Mouse (Mus musculus): ENCODE results near the gene Ucp2. TPM values are rescaled to one million over a fixed set of nuclear protein-coding genes. Genes with fewer than 3 reads are reported as not detected.

Gene Ucp2
- total RNA-seq, 1 experiment = 46.9 TPM

DNA sequence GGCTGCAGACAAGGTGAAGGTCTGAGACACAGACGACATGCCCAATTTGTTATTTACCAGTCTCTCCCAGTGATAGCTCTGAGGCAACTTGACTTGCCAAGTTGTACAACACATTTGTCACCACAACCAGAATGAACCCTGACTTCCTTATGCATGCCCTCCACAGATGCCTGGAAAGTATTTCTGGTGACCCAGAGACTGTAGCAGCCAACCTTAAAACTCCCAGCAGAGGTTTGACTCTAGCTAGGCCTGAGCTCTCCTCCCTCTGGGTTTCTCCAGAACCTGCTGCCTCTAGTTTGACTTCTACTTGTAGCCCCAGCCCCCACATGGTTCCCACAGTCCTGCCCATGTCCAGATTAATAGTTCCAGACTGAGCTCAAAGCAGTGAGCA, 21.7 kb upstream of the Ucp2 start:
- in situ Hi-C loops (cut with MboI; ENCODE audit: low sequenced_read_pairs in 2 of 2, unreplicated experiment in 2 of 2) = no loop called here
- H3K9ac ChIP-seq (ENCODE audit: insufficient read depth, low read depth, low read length, poor library complexity, severe bottlenecking) = no peak overlapping the region
- H3K36me3 ChIP-seq (ENCODE audit: control insufficient read depth, insufficient read depth, low read length, poor library complexity, severe bottlenecking) = peaks cover 3% of the 10 kb centered on the region; the same call in 1 of the 2 replicates
- 0 out of 4 replicates have a peak, but pooled peaks cover 0 to 2% of the 10 kb centered on the region in 2 experiments for H3K4me1 ChIP-seq (ENCODE audit: control insufficient read depth in 2 of 2, insufficient read depth in 2 of 2, low read length in 2 of 2, poor library complexity in 1 of 2)
- no peak for DNase-seq (ENCODE audit: low read depth, low spot score)
- no peak overlapping the region for H3K4me3 ChIP-seq (ENCODE audit: insufficient read depth in 1 of 2, low read depth in 1 of 2, low read length in 2 of 2, poor library complexity in 1 of 2, severe bottlenecking in 1 of 2)
- TF ChIP-seq CHD2 (IDR thresholded peaks at IDR 0.05; ENCODE audit: low read depth, low read length) (no peak), ZC3H11A (IDR thresholded peaks at IDR 0.05; ENCODE audit: borderline replicate concordance, low read depth, low read length) (no peak), ZNF384 (IDR thresholded peaks at IDR 0.05; ENCODE audit: low read depth, low read length) (no peak)
- no peaks in the 10 kb centered on the region for H3K9me3 ChIP-seq (ENCODE audit: control insufficient read depth, insufficient read depth, low read depth, low read length)
- no peak overlapping the region for H3K27ac ChIP-seq (ENCODE audit: insufficient read depth, low read depth, low read length, poor library complexity, severe bottlenecking)

DNA sequence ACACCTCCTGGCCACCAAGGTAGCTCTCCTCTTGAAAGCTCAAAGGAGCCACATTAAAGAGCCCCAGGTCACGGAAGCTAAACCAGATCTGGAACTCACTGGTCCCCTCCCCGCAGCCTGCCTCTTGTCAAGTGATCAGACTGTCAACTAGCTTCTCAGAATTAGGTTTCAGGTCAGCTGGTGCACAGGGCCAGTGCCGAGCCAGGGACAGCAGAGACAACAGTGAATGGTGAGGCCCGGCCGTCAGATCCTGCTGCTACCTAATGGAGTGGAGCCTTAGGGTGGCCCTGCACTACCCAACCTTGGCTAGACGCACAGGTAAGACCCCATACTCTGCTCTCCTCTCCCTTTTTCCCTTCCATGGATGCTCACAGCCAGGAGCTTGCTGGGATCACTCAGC, 20.4 kb upstream of the Ucp2 start, which contains the start of gene Ucp3:
Gene Ucp3 (plus strand): TSS at position 214 of the 400 bp plus-strand sequence.
- DNase-seq (ENCODE audit: low read depth, low spot score) = no peak
- Histone ChIP-seq H3K9ac (ENCODE audit: insufficient read depth, low read depth, low read length, poor library complexity, severe bottlenecking) (no peak within 1 kb of the TSS), H3K27ac (ENCODE audit: insufficient read depth, low read depth, low read length, poor library complexity, severe bottlenecking) (no peak within 1 kb of the TSS), H3K9me3 (ENCODE audit: control insufficient read depth, insufficient read depth, low read depth, low read length) (no peaks in the 10 kb centered on the region), H3K4me1 (ENCODE audit: control insufficient read depth in 2 of 2, insufficient read depth in 2 of 2, low read length in 2 of 2, poor library complexity in 1 of 2) (0 out of 4 replicates have a peak, but pooled peaks cover 0 to 2% of the 10 kb centered on the region in 2 experiments), H3K4me3 (ENCODE audit: insufficient read depth in 1 of 2, low read depth in 1 of 2, low read length in 2 of 2, poor library complexity in 1 of 2, severe bottlenecking in 1 of 2) (no peak within 1 kb of the TSS), H3K36me3 (ENCODE audit: control insufficient read depth, insufficient read depth, low read length, poor library complexity, severe bottlenecking) (peaks cover 3% of the 10 kb centered on the region; the same call in 1 of the 2 replicates)
- no peak for TF ChIP-seq ZC3H11A (IDR thresholded peaks at IDR 0.05; ENCODE audit: borderline replicate concordance, low read depth, low read length)
- TF ChIP-seq HCFC1 (IDR thresholded peaks at IDR 0.05; ENCODE audit: borderline replicate concordance, insufficient read depth, low read length) = no peak
- TF ChIP-seq MAFK (IDR thresholded peaks at IDR 0.05; ENCODE audit: insufficient read depth, low read depth, low read length) = no peak
- TF ChIP-seq ZNF384 (IDR thresholded peaks at IDR 0.05; ENCODE audit: low read depth, low read length) = no peak
- TF ChIP-seq CHD2 (IDR thresholded peaks at IDR 0.05; ENCODE audit: low read depth, low read length) = no peak
- in situ Hi-C loops (cut with MboI; ENCODE audit: low sequenced_read_pairs in 2 of 2, unreplicated experiment in 2 of 2) = no loop called here

DNA sequence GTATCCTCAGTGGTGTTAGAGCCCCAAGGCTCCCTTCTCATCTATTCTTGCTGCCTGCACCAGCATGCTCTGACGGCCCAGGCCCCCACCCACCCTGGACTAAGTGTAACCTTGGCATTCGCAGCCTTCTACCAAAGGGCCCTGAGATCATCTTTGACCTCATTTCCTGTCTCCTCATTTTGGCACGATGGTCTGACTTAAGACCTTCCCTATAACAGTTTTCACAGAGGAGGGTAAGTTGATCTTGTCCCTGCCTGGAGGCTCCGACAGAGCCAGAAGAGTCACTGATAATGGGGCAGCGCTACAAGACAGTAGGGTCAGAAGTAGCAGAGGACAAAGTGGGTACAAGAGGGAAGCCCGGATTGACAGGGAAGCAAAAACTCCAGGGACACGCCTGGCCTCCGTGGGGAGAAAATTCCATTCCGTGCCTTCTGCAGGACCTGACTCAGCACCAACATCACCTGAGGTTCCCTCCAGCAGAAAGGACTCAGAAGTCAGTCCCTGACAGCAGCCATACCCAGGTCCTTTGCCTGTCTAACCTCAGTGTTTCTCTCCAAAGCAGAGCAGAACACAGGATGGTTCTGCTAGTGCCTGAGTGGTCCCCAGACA, 19.2 kb upstream of the Ucp2 start:
- no peak overlapping the region for H3K4me3 ChIP-seq (ENCODE audit: insufficient read depth in 1 of 2, low read depth in 1 of 2, low read length in 2 of 2, poor library complexity in 1 of 2, severe bottlenecking in 1 of 2)
- DNase-seq (ENCODE audit: low read depth, low spot score) = no peak
- in situ Hi-C loops (cut with MboI; ENCODE audit: low sequenced_read_pairs in 2 of 2, unreplicated experiment in 2 of 2) = no loop called here
- no peak overlapping the region for H3K9ac ChIP-seq (ENCODE audit: insufficient read depth, low read depth, low read length, poor library complexity, severe bottlenecking)
- H3K4me1 ChIP-seq (ENCODE audit: control insufficient read depth in 2 of 2, insufficient read depth in 2 of 2, low read length in 2 of 2, poor library complexity in 1 of 2) = 0 out of 4 replicates have a peak, but pooled peaks cover 0 to 2% of the 10 kb centered on the region in 2 experiments
- TF ChIP-seq CHD2 (IDR thresholded peaks at IDR 0.05; ENCODE audit: low read depth, low read length) = no peak
- no peak for TF ChIP-seq ZC3H11A (IDR thresholded peaks at IDR 0.05; ENCODE audit: borderline replicate concordance, low read depth, low read length)
- TF ChIP-seq HCFC1 (IDR thresholded peaks at IDR 0.05; ENCODE audit: borderline replicate concordance, insufficient read depth, low read length) = no peak
- no peak for TF ChIP-seq ZNF384 (IDR thresholded peaks at IDR 0.05; ENCODE audit: low read depth, low read length)
- no peak for TF ChIP-seq MAFK (IDR thresholded peaks at IDR 0.05; ENCODE audit: insufficient read depth, low read depth, low read length)
- no peaks in the 10 kb centered on the region for H3K9me3 ChIP-seq (ENCODE audit: control insufficient read depth, insufficient read depth, low read depth, low read length)
- H3K36me3 ChIP-seq (ENCODE audit: control insufficient read depth, insufficient read depth, low read length, poor library complexity, severe bottlenecking) = peaks cover 3% of the 10 kb centered on the region; the same call in 1 of the 2 replicates
- no peak overlapping the region for H3K27ac ChIP-seq (ENCODE audit: insufficient read depth, low read depth, low read length, poor library complexity, severe bottlenecking)

DNA sequence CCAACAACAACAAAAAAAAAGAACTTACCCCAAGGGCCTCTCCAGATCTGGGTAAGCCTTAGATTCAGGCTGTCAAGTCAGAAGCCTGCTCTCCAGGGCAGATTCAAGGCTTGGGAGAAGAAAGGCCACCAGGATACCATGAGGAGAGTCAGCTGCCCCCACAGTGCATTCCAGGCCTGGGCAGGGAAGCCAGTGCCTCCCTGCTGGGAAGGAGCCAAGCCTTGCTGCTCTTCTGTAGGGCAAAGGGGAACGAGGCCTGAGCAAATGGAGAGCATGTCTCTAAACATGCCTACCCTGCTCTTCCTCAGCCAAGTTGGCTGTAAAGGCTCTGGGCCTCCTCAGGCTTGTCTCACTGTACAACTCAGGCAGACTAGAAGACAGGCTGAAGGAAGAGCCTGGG, 18.5 kb upstream of the Ucp2 start:
- H3K4me3 ChIP-seq (ENCODE audit: insufficient read depth in 1 of 2, low read depth in 1 of 2, low read length in 2 of 2, poor library complexity in 1 of 2, severe bottlenecking in 1 of 2) = no peak overlapping the region
- TF ChIP-seq MAFK (IDR thresholded peaks at IDR 0.05; ENCODE audit: insufficient read depth, low read depth, low read length) = no peak
- no peak for TF ChIP-seq ZC3H11A (IDR thresholded peaks at IDR 0.05; ENCODE audit: borderline replicate concordance, low read depth, low read length)
- no peak for TF ChIP-seq CHD2 (IDR thresholded peaks at IDR 0.05; ENCODE audit: low read depth, low read length)
- TF ChIP-seq ZNF384 (IDR thresholded peaks at IDR 0.05; ENCODE audit: low read depth, low read length) = no peak
- TF ChIP-seq HCFC1 (IDR thresholded peaks at IDR 0.05; ENCODE audit: borderline replicate concordance, insufficient read depth, low read length) = no peak
- DNase-seq (ENCODE audit: low read depth, low spot score) = no peak
- no peaks in the 10 kb centered on the region for H3K36me3 ChIP-seq (ENCODE audit: control insufficient read depth, insufficient read depth, low read length, poor library complexity, severe bottlenecking)
- no peak overlapping the region for H3K27ac ChIP-seq (ENCODE audit: insufficient read depth, low read depth, low read length, poor library complexity, severe bottlenecking)
- no peak overlapping the region for H3K9ac ChIP-seq (ENCODE audit: insufficient read depth, low read depth, low read length, poor library complexity, severe bottlenecking)
- no peaks in the 10 kb centered on the region for H3K9me3 ChIP-seq (ENCODE audit: control insufficient read depth, insufficient read depth, low read depth, low read length)
- peaks cover 0 to 7% of the 10 kb centered on the region in 2 experiments; a peak in 1 of 4 replicates for H3K4me1 ChIP-seq (ENCODE audit: control insufficient read depth in 2 of 2, insufficient read depth in 2 of 2, low read length in 2 of 2, poor library complexity in 1 of 2)
- in situ Hi-C loops (cut with MboI; ENCODE audit: low sequenced_read_pairs in 2 of 2, unreplicated experiment in 2 of 2) = no loop called here

Data from ES-E14 (cell line).